Mouse (Mus musculus) CD4-positive, CD25-positive, alpha-beta regulatory T cell, adult 4 months (primary cell): ENCODE results near the gene Cnga1. TPM values are rescaled to one million over a fixed set of nuclear protein-coding genes. Genes with fewer than 3 reads are reported as not detected.

Experiments used
- ATAC-seq: one replicate; pipeline ENCODE4 v1.8.0; 2017
- polyA plus RNA-seq, 2 experiments: library from polyadenylated mRNA; unstranded; fragments of 100-300 nt; shearing (Covaris generic); gene quantifications; one replicate each; pipeline ENCODE4 v1.2.1; 2017

The Cnga1 gene
- polyA plus RNA-seq: 1 to 10 TPM in 1 of 2 experiments, under 1 TPM in 1; 0.70 to 1.2 TPM

GRCm38 (mm10) chr5:72644175-72644574 is at the start of gene Cnga1:
Cnga1 (minus strand) TSS chr5:72644275.
- no peak for ATAC-seq

- ATAC-seq: no peak
Observed at GRCm38 (mm10) chr5:72690516-72690915, 46.4 kb upstream of the Cnga1 start.

GRCm38 (mm10) chr5:72689556-72689955 is 45.5 kb upstream of the Cnga1 start:
- ATAC-seq: no peak

GRCm38 (mm10) chr5:72681451-72681850 is 37.4 kb upstream of the Cnga1 start:
- no peak for ATAC-seq

GRCm38 (mm10) chr5:72674994-72675542 is 31.0 kb upstream of the Cnga1 start:
- no peak for ATAC-seq

GRCm38 (mm10) chr5:72671017-72671699 is 27.1 kb upstream of the Cnga1 start:
- ATAC-seq: no peak

- ATAC-seq: no peak
Observed at GRCm38 (mm10) chr5:72668351-72668750, 24.3 kb upstream of the Cnga1 start.

GRCm38 (mm10) chr5:72666428-72666827 is 22.4 kb upstream of the Cnga1 start:
- ATAC-seq: no peak

- peak; percentile 72 for ATAC-seq
Observed at GRCm38 (mm10) chr5:72665281-72665680, 21.2 kb upstream of the Cnga1 start.

- peak; percentile 29 for ATAC-seq
Observed at GRCm38 (mm10) chr5:72664854-72665253, 20.8 kb upstream of the Cnga1 start.

- ATAC-seq: no peak
Observed at GRCm38 (mm10) chr5:72664126-72664525, 20.1 kb upstream of the Cnga1 start.

GRCm38 (mm10) chr5:72661051-72661781 is 17.1 kb upstream of the Cnga1 start:
- no peak for ATAC-seq

- ATAC-seq: peak; percentile 68
Observed at GRCm38 (mm10) chr5:72658375-72658774, 14.3 kb upstream of the Cnga1 start.

- no peak for ATAC-seq
Observed at GRCm38 (mm10) chr5:72656270-72656791, 12.3 kb upstream of the Cnga1 start.

GRCm38 (mm10) chr5:72653068-72653674 is 9.1 kb upstream of the Cnga1 start:
- no peak for ATAC-seq

- ATAC-seq: no peak
Observed at GRCm38 (mm10) chr5:72648987-72649735, 5.1 kb upstream of the Cnga1 start.

GRCm38 (mm10) chr5:72647958-72648595 is 4.0 kb upstream of the Cnga1 start:
- ATAC-seq: peak; percentile 27

- peak; percentile 94 for ATAC-seq
Observed at GRCm38 (mm10) chr5:72647418-72647907, 3.4 kb upstream of the Cnga1 start, which contains the start of gene Nipal1. Nipal1 (plus strand) TSS chr5:72647795.

- no peak for ATAC-seq
Observed at GRCm38 (mm10) chr5:72646996-72647395, 2.9 kb upstream of the Cnga1 start.

GRCm38 (mm10) chr5:72646131-72646530 is 2.1 kb upstream of the Cnga1 start:
- ATAC-seq: peak; percentile 48

GRCm38 (mm10) chr5:72643655-72644054 is 420 bp downstream of the Cnga1 start:
- no peak for ATAC-seq

- ATAC-seq: no peak
Observed at GRCm38 (mm10) chr5:72640072-72640471, 4.0 kb downstream of the Cnga1 start.
